14 mouse cellular contexts compared by ENCODE assay signal in genomic region chr7:143757696-143758095, GRCm38 (mm10). TPM values are rescaled to one million over a fixed set of nuclear protein-coding genes. Genes with fewer than 3 reads are reported as not detected.
DNase-seq lines count a peak whose midpoint lies in the region; ATAC-seq and TF ChIP-seq lines count a peak whose summit lies in the region.
"Had no signal": no experiment of that assay in that cellular context is flagged by ENCODE, and none has a peak within 500 bp of the region (broad histone marks: within the 10 kb centered on the region; RNA-seq: fewer than 3 reads in every experiment).

No protein-coding gene starts in this region.

- no peak overlapping the region for H3K4me3 ChIP-seq in forebrain, postnatal 0 days (ENCODE audit: low read depth, low read length)
- no peak overlapping the region for H3K4me3 ChIP-seq in forebrain, embryonic 11.5 days (ENCODE audit: low read depth, low read length)
- H3K4me3 ChIP-seq in CH12.LX (replicated peaks in 1 of 3; ENCODE audit: low read depth in 2 of 3, low read length in 2 of 3, poor library complexity in 1 of 3) = peak overlapping the region in 1 of 3 experiments; percentile 47
- no peak overlapping the region for H3K4me3 ChIP-seq in hindbrain, postnatal 0 days (ENCODE audit: low read length)

- TF ChIP-seq CTCF in forebrain, postnatal 0 days (IDR thresholded peaks at IDR 0.05; ENCODE audit: low read depth) = no peak
- TF ChIP-seq CTCF in CH12.LX (conservative IDR thresholded peaks at IDR 0.05 in 1 of 2, IDR thresholded peaks at IDR 0.05 in 1 of 2; ENCODE audit: low read depth in 2 of 2, low read length in 2 of 2) = no peak
- TF ChIP-seq CTCF in hindbrain, postnatal 0 days (IDR thresholded peaks at IDR 0.05; ENCODE audit: low read depth) = no peak

- no peaks in the 10 kb centered on the region for H3K79me2 ChIP-seq in CH12.LX (replicated peaks; ENCODE audit: control insufficient read depth, extremely low read depth, insufficient read depth, poor library complexity, severe bottlenecking)

- dilution Hi-C loops in CH12.LX (cut with MboI; ENCODE audit: extremely low pct_ligation_motif_present, extremely low pct_unique_long_range_greater_than_20kb, low sequenced_read_pairs) = no loop called here

- in situ Hi-C loops in CH12.LX (cut with MboI; ENCODE audit: low pct_ligation_motif_present, low pct_unique_long_range_greater_than_20kb, low sequenced_read_pairs) = no loop called here

- no peaks in the 10 kb centered on the region; the same call in 1 of the 2 replicates for H3K27me3 ChIP-seq in forebrain, postnatal 0 days (ENCODE audit: insufficient read depth, low read length)
- H3K27me3 ChIP-seq in forebrain, embryonic 11.5 days (ENCODE audit: control insufficient read depth, insufficient read depth, low read length) = peaks cover 13% of the 10 kb centered on the region
- peaks cover 59% of the 10 kb centered on the region for H3K27me3 ChIP-seq in CH12.LX (replicated peaks)
- H3K27me3 ChIP-seq in hindbrain, postnatal 0 days (ENCODE audit: insufficient read depth, low read length) = 0 out of 2 replicates have a peak, but pooled peaks cover 15% of the 10 kb centered on the region

- no peak for TF ChIP-seq RAD21 in CH12.LX (IDR thresholded peaks at IDR 0.05; ENCODE audit: low read depth, low read length)

- no peaks in the 10 kb centered on the region for H3K9me3 ChIP-seq in forebrain, postnatal 0 days (ENCODE audit: low read length)
- H3K9me3 ChIP-seq in forebrain, embryonic 11.5 days (ENCODE audit: control insufficient read depth, low read length) = no peaks in the 10 kb centered on the region
- H3K9me3 ChIP-seq in CH12.LX (replicated peaks; ENCODE audit: low read length) = no peaks in the 10 kb centered on the region
- H3K9me3 ChIP-seq in hindbrain, postnatal 0 days (ENCODE audit: low read length) = no peaks in the 10 kb centered on the region

- H3K4me2 ChIP-seq in forebrain, postnatal 0 days (ENCODE audit: low read depth) = peak overlapping the region; percentile 68; the same call in 1 of the 2 replicates
- no peak overlapping the region for H3K4me2 ChIP-seq in forebrain, embryonic 11.5 days (ENCODE audit: low read depth, low read length, severe bottlenecking)
- H3K4me2 ChIP-seq in CH12.LX (ENCODE audit: insufficient read depth, low read depth, poor library complexity, severe bottlenecking) = peak overlapping the region; percentile 93
- peak overlapping the region; percentile 80; the same call in 1 of the 2 replicates for H3K4me2 ChIP-seq in hindbrain, postnatal 0 days (ENCODE audit: low read depth, low read length)

- H3K36me3 ChIP-seq in forebrain, postnatal 0 days (ENCODE audit: insufficient read depth) = no peaks in the 10 kb centered on the region
- H3K36me3 ChIP-seq in forebrain, embryonic 11.5 days (ENCODE audit: control insufficient read depth, insufficient read depth, low read length) = no peaks in the 10 kb centered on the region
- H3K36me3 ChIP-seq in CH12.LX (replicated peaks in 1 of 2; ENCODE audit: control insufficient read depth in 1 of 2, insufficient read depth in 1 of 2, low read length in 1 of 2) = no peaks in the 10 kb centered on the region
- no peaks in the 10 kb centered on the region for H3K36me3 ChIP-seq in hindbrain, postnatal 0 days (ENCODE audit: insufficient read depth, low read length)

- H3K27ac ChIP-seq in forebrain, postnatal 0 days (ENCODE audit: low read depth, low read length) = no peak overlapping the region
- no peak overlapping the region for H3K27ac ChIP-seq in forebrain, embryonic 11.5 days (ENCODE audit: low read depth, low read length)
- H3K27ac ChIP-seq in CH12.LX (ENCODE audit: insufficient read depth, low read depth) = no peak overlapping the region
- H3K27ac ChIP-seq in hindbrain, postnatal 0 days = no peak overlapping the region

- WGBS in forebrain, postnatal 0 days = 67% methylated on average over 3 of the region's 3 CpGs
- 71% methylated on average over 3 of the region's 3 CpGs for WGBS in forebrain, embryonic 11.5 days
- WGBS in hindbrain, postnatal 0 days = 61% methylated on average over 3 of the region's 3 CpGs

- TF ChIP-seq POLR2A in CH12.LX (IDR thresholded peaks at IDR 0.05; ENCODE audit: low read depth, low read length) = no peak

- DNase-seq in forebrain, postnatal 0 days = no peak
- no peak for DNase-seq in forebrain, embryonic 11.5 days (ENCODE audit: low spot score)
- DNase-seq in kidney, adult 9 months = peak; percentile 52
- no peak for DNase-seq in kidney, adult 18-20 months
- DNase-seq in CH12.LX (ENCODE audit: extremely low read depth) = no peak
- no peak for DNase-seq in hindbrain, postnatal 0 days (ENCODE audit: low spot score)
- DNase-seq in spleen, adult 18-20 months = no peak
- no peak for DNase-seq in Muller cell, postnatal 12 days (ENCODE audit: inconsistent ontology term)
- DNase-seq: midbrain, embryonic 14.5 days had no signal

- TF ChIP-seq EP300 in CH12.LX (IDR thresholded peaks at IDR 0.05; ENCODE audit: low read length) = no peak

- H3K9ac ChIP-seq in forebrain, postnatal 0 days = no peak overlapping the region
- no peak overlapping the region for H3K9ac ChIP-seq in forebrain, embryonic 11.5 days (ENCODE audit: low read length)
- 0 out of 2 replicates have a peak overlapping the region, but pooled peaks have one; percentile 11 for H3K9ac ChIP-seq in CH12.LX (ENCODE audit: insufficient read depth, low read depth)
- H3K9ac ChIP-seq in hindbrain, postnatal 0 days (replicated peaks; ENCODE audit: low read length) = no peak overlapping the region

- ATAC-seq in forebrain, postnatal 0 days = no peak
- no peak for ATAC-seq in forebrain, embryonic 11.5 days (replicated peaks; ENCODE audit: low FRiP score)
- ATAC-seq in hindbrain, postnatal 0 days = no peak

- H3K4me1 ChIP-seq in forebrain, postnatal 0 days (ENCODE audit: insufficient read depth) = peaks cover 4% of the 10 kb centered on the region; the same call in 1 of the 2 replicates
- H3K4me1 ChIP-seq in forebrain, embryonic 11.5 days (replicated peaks; ENCODE audit: control insufficient read depth, insufficient read depth, low read length) = no peaks in the 10 kb centered on the region; the same call in 1 of the 2 replicates
- H3K4me1 ChIP-seq in CH12.LX (ENCODE audit: control insufficient read depth in 1 of 2, insufficient read depth in 2 of 2) = peaks cover 6 to 10% of the 10 kb centered on the region in 2 experiments; a peak in 3 of 4 replicates
- H3K4me1 ChIP-seq in hindbrain, postnatal 0 days (ENCODE audit: insufficient read depth, low read length) = peaks cover 11% of the 10 kb centered on the region

TF ChIP-seq in CH12.LX, 34 proteins besides CTCF, POLR2A, EP300 and RAD21 (continues in another document):
- TF ChIP-seq PAX5 (IDR thresholded peaks at IDR 0.05; ENCODE audit: low read length) = no peak
- no peak for TF ChIP-seq BHLHE40 (IDR thresholded peaks at IDR 0.05; ENCODE audit: low read depth, low read length)
- no peak for TF ChIP-seq MEF2A (IDR thresholded peaks at IDR 0.05; ENCODE audit: borderline replicate concordance, low read depth, low read length)
- no peak for TF ChIP-seq MAZ (IDR thresholded peaks at IDR 0.05; ENCODE audit: low read depth, low read length)
- no peak for TF ChIP-seq JUND (conservative IDR thresholded peaks at IDR 0.05; ENCODE audit: low read depth, low read length)
- TF ChIP-seq CHD1 (IDR thresholded peaks at IDR 0.05; ENCODE audit: low read depth, low read length) = no peak
- no peak for TF ChIP-seq USF2 (conservative IDR thresholded peaks at IDR 0.05; ENCODE audit: low read depth, low read length)
- no peak for TF ChIP-seq SIN3A (IDR thresholded peaks at IDR 0.05; ENCODE audit: low read length)
- TF ChIP-seq ZMIZ1 (IDR thresholded peaks at IDR 0.05; ENCODE audit: low read depth, low read length) = no peak
- no peak for TF ChIP-seq GABPA (IDR thresholded peaks at IDR 0.05; ENCODE audit: insufficient replicate concordance, low read depth, low read length)
- no peak for TF ChIP-seq ZKSCAN1 (IDR thresholded peaks at IDR 0.05; ENCODE audit: borderline replicate concordance, low read depth, low read length)
- TF ChIP-seq KAT2A (IDR thresholded peaks at IDR 0.05; ENCODE audit: insufficient replicate concordance, low read length) = no peak
- TF ChIP-seq USF1 (IDR thresholded peaks at IDR 0.05; ENCODE audit: low read depth, low read length) = no peak
- TF ChIP-seq NELFE (IDR thresholded peaks at IDR 0.05; ENCODE audit: low read depth, low read length) = no peak
- TF ChIP-seq MAX (IDR thresholded peaks at IDR 0.05; ENCODE audit: low read length) = no peak
- no peak for TF ChIP-seq E2F4 (IDR thresholded peaks at IDR 0.05; ENCODE audit: insufficient replicate concordance, low read depth, low read length)

RNA-seq across cellular contexts. Expression of gene Osbpl5, which starts 0.9 kb away (rescaled TPM):
- 38.3 and 43.8 TPM in 2 replicates for total RNA-seq in forebrain, postnatal 0 days (2014; rRNA removed)
- 19.6 and 26.2 TPM in 2 replicates for polyA plus RNA-seq in forebrain, postnatal 0 days (2015; fragmentation: Nextera tagmentation; extraction: Ambion mirVana)
- polyA plus RNA-seq in forebrain, embryonic 11.5 days (2014; fragmentation: Nextera tagmentation; extraction: Ambion mirVana) = 12.9 and 13.3 TPM in 2 replicates
- total RNA-seq in CH12.LX (2012; rRNA removed) (1.7 and 2.0 TPM in 2 replicates), CH12.LX (2014; rRNA removed) (0.66 and 1.1 TPM in 2 replicates)
- 1.6 and 2.2 TPM in 2 replicates for polyA plus RNA-seq in CH12.LX (2012; ENCODE audit: insufficient read length, low read depth)
- 52.8 and 59.9 TPM in 2 replicates for total RNA-seq in hindbrain, postnatal 0 days (2014; rRNA removed)
- polyA plus RNA-seq in hindbrain, postnatal 0 days (2015; fragmentation: Nextera tagmentation; extraction: Ambion mirVana) = 24.2 and 27.6 TPM in 2 replicates

RNA-seq across cellular contexts. Expression of gene Mrgprg, which starts 9.1 kb away (rescaled TPM):
- total RNA-seq in forebrain, postnatal 0 days (2014; rRNA removed) = not detected in 2 replicates
- polyA plus RNA-seq in forebrain, postnatal 0 days (2015; fragmentation: Nextera tagmentation; extraction: Ambion mirVana) = not detected in 2 replicates
- not detected in 2 replicates for polyA plus RNA-seq in forebrain, embryonic 11.5 days (2014; fragmentation: Nextera tagmentation; extraction: Ambion mirVana)
- total RNA-seq in CH12.LX (2012; rRNA removed) (not detected in 2 replicates), CH12.LX (2014; rRNA removed) (not detected in 2 replicates)
- polyA plus RNA-seq in CH12.LX (2012; ENCODE audit: insufficient read length, low read depth) = not detected in 2 replicates
- not detected in 2 replicates for total RNA-seq in hindbrain, postnatal 0 days (2014; rRNA removed)
- polyA plus RNA-seq in hindbrain, postnatal 0 days (2015; fragmentation: Nextera tagmentation; extraction: Ambion mirVana) = not detected in 2 replicates
- total RNA-seq: layer of hippocampus, postnatal 10 days had no signal
- polyA plus RNA-seq: C2C12; forebrain, embryonic 16.5 days; heart, embryonic 11.5 days; liver, embryonic 16.5 days; midbrain, embryonic 14.5 days had no signal

RNA-seq across cellular contexts. Expression of gene Mrgpre, which starts 26.6 kb away (rescaled TPM):
- 5.2 and 5.9 TPM in 2 replicates for total RNA-seq in forebrain, postnatal 0 days (2014; rRNA removed)
- polyA plus RNA-seq in forebrain, postnatal 0 days (2015; fragmentation: Nextera tagmentation; extraction: Ambion mirVana) = 5.9 and 8.3 TPM in 2 replicates
- polyA plus RNA-seq in forebrain, embryonic 11.5 days (2014; fragmentation: Nextera tagmentation; extraction: Ambion mirVana) = 2.1 and 2.6 TPM in 2 replicates
- total RNA-seq in CH12.LX (2012; rRNA removed) (1.3 and 1.5 TPM in 2 replicates), CH12.LX (2014; rRNA removed) (0.26 and 0.68 TPM in 2 replicates)
- polyA plus RNA-seq in CH12.LX (2012; ENCODE audit: insufficient read length, low read depth) = 3.0 and 3.5 TPM in 2 replicates
- 8.5 and 10.9 TPM in 2 replicates for total RNA-seq in hindbrain, postnatal 0 days (2014; rRNA removed)
- 4.8 and 6.8 TPM in 2 replicates for polyA plus RNA-seq in hindbrain, postnatal 0 days (2015; fragmentation: Nextera tagmentation; extraction: Ambion mirVana)
